Mouse (Mus musculus): ENCODE measurements at regions not wholly inside any gene's neighbourhood (a gene's known extent, or its start where the extent isn't known, plus 50 kb on each side); places are given as distances from the start of the nearest gene placed in this dataset.

DNA sequence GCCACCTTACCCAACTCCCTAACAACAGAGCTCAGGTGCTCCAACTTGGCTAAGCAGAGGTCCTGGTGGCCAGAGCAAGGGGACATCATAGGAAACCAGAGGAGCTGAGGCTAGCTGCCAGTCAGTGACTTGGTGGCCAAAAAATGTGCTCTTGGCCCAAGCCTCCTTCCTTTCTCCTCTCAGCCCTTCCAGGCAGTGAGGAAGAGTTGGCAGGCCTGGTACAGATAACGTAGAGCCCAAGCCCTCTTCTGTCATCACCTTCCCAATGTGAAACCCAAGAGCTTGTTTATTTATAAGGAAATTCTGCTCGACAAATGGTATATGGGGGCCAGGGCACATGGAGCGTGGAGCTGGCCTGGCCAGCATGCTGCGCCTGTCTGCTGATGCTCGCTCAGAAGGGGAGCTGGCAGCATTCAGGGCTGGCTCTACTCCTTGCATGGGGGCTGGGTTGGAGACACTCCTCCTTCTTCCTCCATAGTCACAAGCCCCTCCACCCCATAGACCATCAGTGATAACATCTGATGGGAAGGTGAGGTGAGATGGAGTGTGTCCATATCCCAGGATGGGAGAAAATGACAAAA lies 156.1 kb downstream of the Fgf18 start:
- no peak overlapping the region for H3K27ac ChIP-seq (ENCODE audit: control insufficient read depth, low read depth, low read length)
- TF ChIP-seq MAFK (IDR thresholded peaks at IDR 0.05; ENCODE audit: borderline replicate concordance, low read depth, low read length): no peak
- TF ChIP-seq UBTF (IDR thresholded peaks at IDR 0.05; ENCODE audit: borderline replicate concordance, insufficient read depth, low read depth, low read length): no peak
- TF ChIP-seq CHD2 (IDR thresholded peaks at IDR 0.05; ENCODE audit: low read length): no peak
- no peak for TF ChIP-seq TAL1 (IDR thresholded peaks at IDR 0.05; ENCODE audit: low read length)
- no peak for TF ChIP-seq MXI1 (IDR thresholded peaks at IDR 0.05; ENCODE audit: low read depth, low read length)
- no peak for TF ChIP-seq KAT2A (conservative IDR thresholded peaks at IDR 0.05; ENCODE audit: low read depth, low read length)
- no peak for TF ChIP-seq RCOR1 (IDR thresholded peaks at IDR 0.05; ENCODE audit: low read depth, low read length)
- TF ChIP-seq MAZ (IDR thresholded peaks at IDR 0.05; ENCODE audit: low read depth, low read length): no peak
- no peak for TF ChIP-seq GATA1 (IDR thresholded peaks at IDR 0.05; ENCODE audit: low read depth, low read length)
- TF ChIP-seq CTCF (IDR thresholded peaks at IDR 0.05 in 2 of 3, conservative IDR thresholded peaks at IDR 0.05 in 1 of 3; ENCODE audit: control insufficient read depth in 1 of 3, insufficient read depth in 1 of 3, low read depth in 2 of 3, low read length in 3 of 3, poor library complexity in 1 of 3, severe bottlenecking in 1 of 3): no peak
- no peak for TF ChIP-seq MYB (IDR thresholded peaks at IDR 0.05; ENCODE audit: low read depth, low read length)
- no peak for TF ChIP-seq NELFE (IDR thresholded peaks at IDR 0.05; ENCODE audit: low read depth, low read length)
- TF ChIP-seq RAD21 (IDR thresholded peaks at IDR 0.05; ENCODE audit: low read depth, low read length): no peak
- TF ChIP-seq MAX (IDR thresholded peaks at IDR 0.05; ENCODE audit: low read length): no peak
- TF ChIP-seq BHLHE40 (IDR thresholded peaks at IDR 0.05; ENCODE audit: borderline replicate concordance, low read depth, low read length): no peak
- no peaks in the 10 kb centered on the region for H3K36me3 ChIP-seq (ENCODE audit: control insufficient read depth in 1 of 2, insufficient read depth in 2 of 2, low read length in 2 of 2)
- H3K9ac ChIP-seq (ENCODE audit: control insufficient read depth, low read depth, low read length, poor library complexity, severe bottlenecking): no peak overlapping the region
- H3K27me3 ChIP-seq (ENCODE audit: control insufficient read depth in 1 of 2, insufficient read depth in 2 of 2, low read length in 2 of 2): no peaks in the 10 kb centered on the region
- H3K4me1 ChIP-seq (ENCODE audit: control insufficient read depth in 1 of 2, insufficient read depth in 2 of 2, low read length in 2 of 2): no peaks in the 10 kb centered on the region
- no peaks in the 10 kb centered on the region for H3K79me2 ChIP-seq (ENCODE audit: control insufficient read depth, insufficient read depth, low read length, poor library complexity)
- H3K4me3 ChIP-seq (ENCODE audit: control insufficient read depth in 1 of 2, insufficient read depth in 1 of 2, low read depth in 2 of 2, low read length in 2 of 2): no peak overlapping the region
- no peak for DNase-seq (ENCODE audit: low read depth, low spot score)
- no peaks in the 10 kb centered on the region for H3K9me3 ChIP-seq (replicated peaks; ENCODE audit: insufficient read depth, low read length)

DNA sequence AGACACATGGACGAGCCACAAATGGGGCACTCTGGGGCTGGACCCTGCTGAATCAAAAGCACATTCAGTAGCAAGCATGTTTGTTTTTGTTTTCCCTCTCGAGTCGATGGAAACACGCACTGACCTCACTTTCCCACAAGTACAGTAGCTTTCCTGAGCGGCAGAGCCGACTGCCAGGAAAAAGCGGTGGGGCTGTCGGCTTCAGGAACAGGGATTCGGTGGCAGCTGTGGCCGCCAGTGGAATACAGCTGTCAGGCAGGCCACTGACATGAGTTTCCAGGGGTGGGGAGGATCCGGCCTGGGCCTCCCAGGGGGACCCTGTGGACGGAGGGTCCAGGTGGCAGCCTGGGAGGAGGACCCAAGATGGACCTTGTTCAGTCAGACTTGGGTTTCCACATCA lies 157.0 kb downstream of the Fgf18 start:
- no peak for DNase-seq (ENCODE audit: low read depth, low spot score)
- Histone ChIP-seq H3K27ac (ENCODE audit: control insufficient read depth, low read depth, low read length) (no peak overlapping the region), H3K36me3 (ENCODE audit: control insufficient read depth in 1 of 2, insufficient read depth in 2 of 2, low read length in 2 of 2) (no peaks in the 10 kb centered on the region), H3K9me3 (replicated peaks; ENCODE audit: insufficient read depth, low read length) (no peaks in the 10 kb centered on the region), H3K4me3 (ENCODE audit: control insufficient read depth in 1 of 2, insufficient read depth in 1 of 2, low read depth in 2 of 2, low read length in 2 of 2) (no peak overlapping the region), H3K4me1 (ENCODE audit: control insufficient read depth in 1 of 2, insufficient read depth in 2 of 2, low read length in 2 of 2) (no peaks in the 10 kb centered on the region), H3K27me3 (ENCODE audit: control insufficient read depth in 1 of 2, insufficient read depth in 2 of 2, low read length in 2 of 2) (no peaks in the 10 kb centered on the region), H3K79me2 (ENCODE audit: control insufficient read depth, insufficient read depth, low read length, poor library complexity) (no peaks in the 10 kb centered on the region), H3K9ac (ENCODE audit: control insufficient read depth, low read depth, low read length, poor library complexity, severe bottlenecking) (no peak overlapping the region)
- no peak for TF ChIP-seq CTCF (IDR thresholded peaks at IDR 0.05 in 2 of 3, conservative IDR thresholded peaks at IDR 0.05 in 1 of 3; ENCODE audit: control insufficient read depth in 1 of 3, insufficient read depth in 1 of 3, low read depth in 2 of 3, low read length in 3 of 3, poor library complexity in 1 of 3, severe bottlenecking in 1 of 3)
- TF ChIP-seq E2F4 (IDR thresholded peaks at IDR 0.05; ENCODE audit: borderline replicate concordance, low read depth, low read length): no peak
- TF ChIP-seq ETS1 (IDR thresholded peaks at IDR 0.05; ENCODE audit: low read depth, low read length): no peak
- no peak for TF ChIP-seq NELFE (IDR thresholded peaks at IDR 0.05; ENCODE audit: low read depth, low read length)
